Mouse (Mus musculus) heart, adult 2 months (tissue): Measurements from ENCODE around the gene Mark4. TPM values are rescaled to one million over a fixed set of nuclear protein-coding genes. Genes with fewer than 3 reads are reported as not detected.

ENCODE experiments used
- DNase-seq, 2 experiments: peaks; one replicate each; pipeline ENCODE4 v3.0.0; 2021
- H3K27ac ChIP-seq: fragments of 200-600 bp; 2 replicates; pipeline ENCODE4 v1.8.1; 2022
- H3K27me3 ChIP-seq: fragments of 200-500 bp; 2 replicates; pipeline ENCODE4 v1.6.1; 2012; ENCODE audit warnings: mild to moderate bottlenecking, low read length, inconsistent platforms, mixed read lengths; ENCODE audit not compliant: control insufficient read depth, insufficient read depth
- H3K36me3 ChIP-seq: fragments of 200-500 bp; 2 replicates; pipeline ENCODE4 v1.6.1; 2012; ENCODE audit warnings: low read length, inconsistent platforms; ENCODE audit not compliant: control insufficient read depth, insufficient read depth
- H3K4me1 ChIP-seq: fragments of 200-500 bp; 2 replicates; pipeline ENCODE4 v1.6.1; 2011; ENCODE audit warnings: low read length; ENCODE audit not compliant: control insufficient read depth, insufficient read depth
- H3K4me3 ChIP-seq: fragments of 200-600 bp; 2 replicates; pipeline ENCODE4 v1.8.1; 2022
- H3K79me2 ChIP-seq: fragments of 200-500 bp; replicated peaks from 2 replicates; pipeline ENCODE4 v1.6.1; 2012; ENCODE audit warnings: mild to moderate bottlenecking, inconsistent platforms, low read length, moderate library complexity, mixed read lengths; ENCODE audit not compliant: control insufficient read depth, insufficient read depth
- H3K9ac ChIP-seq: fragments of 200-500 bp; 2 replicates; pipeline ENCODE4 v1.6.1; 2012; ENCODE audit warnings: low read depth, mild to moderate bottlenecking, control low read depth, inconsistent platforms, low read length, mixed read lengths
- CTCF ChIP-seq: fragments of 200-600 bp; IDR thresholded peaks from 2 replicates; pipeline ENCODE4 v1.8.1; 2022; ENCODE audit warnings: antibody characterized with exemption, mild to moderate bottlenecking, moderate library complexity
- EP300 ChIP-seq: fragments of 200-500 bp; IDR thresholded peaks from 2 replicates; pipeline ENCODE4 v1.6.1; 2011; ENCODE audit warnings: low read depth, low read length, control low read depth; ENCODE audit not compliant: insufficient read depth
- POLR2A ChIP-seq: fragments of 200-500 bp; IDR thresholded peaks from 2 replicates; pipeline ENCODE4 v1.6.1; 2011; ENCODE audit warnings: mild to moderate bottlenecking, low read depth, low read length, control low read depth; ENCODE audit not compliant: insufficient read depth
- WGBS: fragments of 180-500 bp; shearing (Covaris S2); methylation state at CpG from one replicate; pipeline ENCODE4 v1.1.7; 2018; 5-methylcytosine and 5-hydroxymethylcytosine counted together
- intact Hi-C: fragments of 180-260 bp; cut with DNase I; formaldehyde crosslinking; loops from one replicate; pipeline ENCODE4 v1.15.1; 2025
- polyA plus RNA-seq: library from polyadenylated mRNA; depleted of rRNA; stranded (reverse); fragments of >200 nt; gene quantifications from 2 replicates; pipeline ENCODE4 v1.2.3, GENCODE M21; 2012
- total RNA-seq, 2 experiments: library from RNA; stranded (reverse); gene quantifications; 2 replicates each; pipeline ENCODE4 v1.2.3; 2021

The Mark4 gene
- total and polyA plus RNA-seq, 3 experiments, result 11.8 to 27.2 (median 22.4) TPM

DNA sequence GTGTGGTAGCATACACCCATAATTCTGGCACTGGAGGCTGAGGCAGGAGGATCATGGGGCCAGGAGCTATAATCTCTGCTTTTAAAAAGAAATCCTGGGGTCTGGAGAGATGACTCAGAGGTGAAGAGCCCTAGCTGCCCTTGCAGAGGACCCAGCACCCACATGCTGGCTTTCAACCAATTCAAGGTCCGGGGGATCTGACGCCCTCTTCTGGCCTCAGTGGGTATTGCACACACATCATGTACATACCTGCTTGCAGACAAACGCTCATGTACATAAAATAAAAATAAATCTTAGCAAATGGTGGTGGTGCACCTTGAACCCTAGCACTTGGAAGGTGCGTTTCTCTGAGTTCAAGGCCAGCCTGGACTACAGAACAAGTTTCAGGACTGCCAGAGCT is 57.7 kb downstream of the Mark4 start:
- no peak overlapping the region for H3K9ac ChIP-seq
- DNase-seq, result no peak
- peaks cover 7% of the 10 kb centered on the region for H3K27me3 ChIP-seq
- H3K79me2 ChIP-seq, result no peaks in the 10 kb centered on the region
- no peaks in the 10 kb centered on the region; the same call in 1 of the 2 replicates for H3K4me1 ChIP-seq
- H3K36me3 ChIP-seq, result no peaks in the 10 kb centered on the region
- H3K27ac ChIP-seq, result no peak overlapping the region
- intact Hi-C loops, result loop anchor here (5.0 kb wide), 1 partner anchor 301 kb away; no protein-coding TSS in a partner anchor
- TF ChIP-seq POLR2A (no peak), EP300 (no peak), CTCF (peak; percentile 43)
- WGBS, result 79% methylated on average over 4 of the region's 4 CpGs
- H3K4me3 ChIP-seq, result no peak overlapping the region

DNA sequence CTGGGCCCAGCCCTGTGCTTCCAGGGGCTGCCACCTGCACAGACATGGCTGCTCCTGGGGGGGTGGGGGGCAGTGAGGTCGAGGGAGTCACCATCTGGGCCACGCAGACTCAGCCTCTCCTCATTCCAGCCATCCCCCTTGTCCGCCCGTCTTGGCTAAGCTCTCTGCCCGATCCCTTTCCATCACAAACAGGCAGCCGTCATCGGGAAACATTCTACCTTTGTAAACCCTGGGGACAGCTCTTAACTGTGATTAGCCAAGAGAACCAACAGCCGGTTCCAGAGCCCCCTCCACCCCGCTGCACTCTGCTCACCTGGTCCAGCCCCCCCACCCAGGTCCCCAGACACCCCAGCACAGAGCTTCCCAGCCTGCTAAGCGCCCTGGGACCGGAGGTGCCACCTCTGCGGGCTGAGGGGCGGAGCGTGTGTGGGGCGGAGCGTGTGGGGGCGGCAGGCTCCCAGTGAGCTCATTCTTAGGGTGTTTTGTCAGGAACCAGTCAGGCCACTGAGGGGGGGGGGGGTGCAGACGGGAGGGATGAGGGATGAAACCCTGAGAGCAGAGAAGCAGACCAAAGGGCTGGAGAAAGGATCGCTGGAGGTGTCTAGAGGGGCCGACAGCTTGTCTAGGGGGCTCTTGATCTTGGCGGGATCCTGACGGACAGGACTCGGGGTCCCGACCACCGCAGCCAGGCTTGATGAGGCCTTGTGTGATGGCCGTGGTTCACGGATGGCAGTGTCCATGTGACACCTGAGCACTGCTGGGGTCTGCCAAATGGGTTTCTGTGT is 58.9 kb downstream of the Mark4 start:
- no peak for TF ChIP-seq EP300
- TF ChIP-seq POLR2A, result no peak
- no peak for TF ChIP-seq CTCF
- no peaks in the 10 kb centered on the region for H3K36me3 ChIP-seq
- intact Hi-C loops, result loop anchor here (5.0 kb wide), 1 partner anchor 303 kb away; no protein-coding TSS in a partner anchor
- H3K4me3 ChIP-seq, result no peak overlapping the region
- WGBS, result 5% methylated on average over 27 of the region's 27 CpGs
- peaks cover 7% of the 10 kb centered on the region for H3K27me3 ChIP-seq
- H3K27ac ChIP-seq, result no peak overlapping the region
- no peaks in the 10 kb centered on the region for H3K79me2 ChIP-seq
- H3K4me1 ChIP-seq, result no peaks in the 10 kb centered on the region; the same call in 1 of the 2 replicates
- DNase-seq, result peak; percentile 48 to 50
- no peak overlapping the region for H3K9ac ChIP-seq

DNA sequence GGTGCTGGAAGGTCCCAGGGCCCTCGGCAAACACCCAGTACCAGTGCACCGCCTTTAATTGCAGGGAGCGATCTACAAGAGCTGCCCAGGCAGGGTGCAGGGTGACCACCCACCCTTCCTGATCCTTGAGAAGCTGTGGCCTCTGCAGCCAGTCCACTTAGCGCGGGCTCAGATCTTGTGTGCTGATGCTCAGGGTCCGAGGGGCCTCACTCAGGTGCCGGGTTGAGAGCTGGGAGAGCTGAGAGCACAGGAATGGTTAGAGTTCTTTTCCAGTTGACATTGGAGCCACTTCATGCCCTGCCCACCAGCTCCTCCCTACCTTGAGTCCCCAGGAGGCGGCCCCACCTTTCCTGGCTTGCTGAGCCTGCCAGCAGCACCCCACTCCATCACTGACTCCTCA is 64.1 kb downstream of the Mark4 start:
- 87% methylated on average over 8 of the region's 8 CpGs for WGBS
- TF ChIP-seq CTCF, result no peak
- TF ChIP-seq EP300, result no peak
- no peak for TF ChIP-seq POLR2A
- Histone ChIP-seq H3K4me1 (no peaks in the 10 kb centered on the region), H3K36me3 (no peaks in the 10 kb centered on the region), H3K9ac (no peak overlapping the region), H3K4me3 (no peak overlapping the region), H3K27me3 (no peaks in the 10 kb centered on the region), H3K79me2 (no peaks in the 10 kb centered on the region), H3K27ac (no peak overlapping the region)
- no peak for DNase-seq
- intact Hi-C loops, result no loop called here

DNA sequence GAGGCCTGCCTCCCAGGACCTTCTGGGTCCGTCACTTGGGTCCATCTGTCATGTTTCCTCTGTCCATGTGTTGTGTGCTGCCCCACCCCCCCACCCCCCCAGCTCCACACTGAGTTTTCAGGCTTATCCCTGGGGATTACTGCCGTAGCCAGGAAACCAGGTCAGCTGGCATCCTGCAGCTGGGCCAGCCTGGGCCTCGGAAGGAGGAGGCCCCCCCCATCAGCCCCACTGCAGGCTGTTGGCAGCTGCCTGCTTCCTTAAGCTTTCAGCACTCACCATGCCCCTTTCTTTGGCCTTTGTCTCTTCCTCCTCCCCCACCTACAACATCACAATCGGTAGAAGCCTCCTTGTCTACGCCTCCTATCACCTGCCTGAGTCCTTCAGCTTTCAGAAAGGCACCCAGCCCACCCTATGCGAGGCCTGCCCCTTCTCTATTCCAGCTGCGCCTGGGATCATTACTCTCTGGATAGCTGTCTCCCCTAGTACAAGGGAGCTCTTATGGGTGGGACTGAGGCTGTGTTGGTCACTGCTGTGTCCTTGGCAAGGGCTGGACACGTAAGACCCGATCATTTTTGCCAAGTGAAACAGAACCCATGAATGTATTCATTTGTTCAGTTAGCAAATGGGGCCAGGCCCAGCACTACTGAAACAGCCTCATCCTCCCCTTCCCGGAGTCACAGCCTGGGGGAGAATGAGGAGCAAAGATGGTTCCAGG is 69.8 kb downstream of the Mark4 start:
- DNase-seq, result no peak
- 65% methylated on average over 10 of the region's 10 CpGs for WGBS
- Histone ChIP-seq H3K27me3 (no peaks in the 10 kb centered on the region), H3K9ac (no peak overlapping the region), H3K36me3 (no peaks in the 10 kb centered on the region), H3K4me1 (no peaks in the 10 kb centered on the region), H3K4me3 (no peak overlapping the region), H3K79me2 (no peaks in the 10 kb centered on the region), H3K27ac (no peak overlapping the region)
- intact Hi-C loops, result no loop called here
- TF ChIP-seq POLR2A (no peak), CTCF (no peak)

DNA sequence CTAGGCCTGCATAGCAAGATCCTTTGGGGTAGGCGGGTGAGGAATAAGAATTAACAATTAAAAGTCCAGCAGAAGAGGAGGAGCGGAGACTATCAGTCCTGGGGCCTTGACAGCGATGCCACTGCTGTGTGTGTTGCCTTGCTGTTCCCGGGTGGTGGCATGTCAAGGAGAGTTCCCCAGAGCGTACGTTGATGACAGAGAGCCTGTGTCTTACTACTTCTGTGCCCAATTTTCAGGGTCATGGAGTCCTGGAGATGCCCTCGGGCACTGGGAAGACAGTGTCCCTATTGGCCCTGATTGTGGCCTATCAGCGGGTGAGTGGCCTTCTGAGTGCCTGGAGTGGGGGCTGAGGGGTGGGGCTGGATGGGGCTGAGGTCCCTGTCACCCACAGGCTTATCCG is 74.9 kb downstream of the Mark4 start:
- Histone ChIP-seq H3K27ac (no peak overlapping the region), H3K79me2 (no peaks in the 10 kb centered on the region), H3K36me3 (no peaks in the 10 kb centered on the region), H3K4me1 (no peaks in the 10 kb centered on the region; the same call in none of the 2 replicates), H3K27me3 (no peaks in the 10 kb centered on the region), H3K4me3 (no peak overlapping the region), H3K9ac (no peak overlapping the region)
- 86% methylated on average over 9 of the region's 9 CpGs for WGBS
- no peak for DNase-seq
- TF ChIP-seq POLR2A (no peak), EP300 (no peak), CTCF (no peak)
- intact Hi-C loops, result no loop called here

DNA sequence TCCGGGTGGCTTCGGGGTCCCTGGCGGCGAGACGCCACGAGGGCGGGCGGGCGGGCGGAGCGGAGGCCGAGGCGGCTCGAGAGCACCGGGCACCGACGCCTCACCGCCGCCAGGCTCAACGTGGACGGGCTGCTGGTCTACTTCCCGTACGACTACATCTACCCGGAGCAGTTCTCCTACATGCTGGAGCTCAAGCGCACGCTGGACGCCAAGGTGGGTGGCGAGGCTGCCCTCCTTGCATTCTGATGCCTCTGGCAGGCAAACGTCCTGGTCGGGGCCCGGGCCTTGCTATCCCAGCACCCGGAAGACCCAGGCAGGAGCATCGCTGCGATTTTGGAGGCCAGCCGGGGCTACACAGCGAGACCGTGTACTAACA is 76.5 kb downstream of the Mark4 start:
- TF ChIP-seq POLR2A, result 0 out of 2 replicates have a peak, but pooled peaks have one; percentile 8
- TF ChIP-seq EP300, result no peak
- peak; percentile 41 for TF ChIP-seq CTCF
- Histone ChIP-seq H3K27me3 (no peaks in the 10 kb centered on the region), H3K9ac (peak overlapping the region; percentile 77), H3K4me1 (no peaks in the 10 kb centered on the region; the same call in none of the 2 replicates), H3K4me3 (peak overlapping the region; percentile 68), H3K79me2 (no peaks in the 10 kb centered on the region), H3K36me3 (no peaks in the 10 kb centered on the region), H3K27ac (peak overlapping the region; percentile 39)
- no peak for DNase-seq
- intact Hi-C loops, result no loop called here
- under 1% methylated on average over 37 of the region's 37 CpGs for WGBS
